Mouse (Mus musculus) cortical plate, adult 2 months (tissue): ENCODE data around the gene Gm37240. TPM values are rescaled to one million over a fixed set of nuclear protein-coding genes. Genes with fewer than 3 reads are reported as not detected.

Experiments
- H3K27ac ChIP-seq: fragments of 200-500 bp; 2 replicates; pipeline ENCODE4 v1.5.1; 2012; ENCODE audit warnings: low read length, control low read depth, inconsistent platforms; ENCODE audit not compliant: insufficient read depth
- H3K4me1 ChIP-seq: fragments of 200-500 bp; 2 replicates; pipeline ENCODE4 v1.6.1; 2011; ENCODE audit warnings: low read length; ENCODE audit not compliant: control insufficient read depth, insufficient read depth
- H3K4me3 ChIP-seq: fragments of 200-500 bp; 2 replicates; pipeline ENCODE4 v1.5.1; 2011; ENCODE audit warnings: mild to moderate bottlenecking, low read length, control low read depth; ENCODE audit not compliant: insufficient read depth
- CTCF ChIP-seq: fragments of 200-500 bp; IDR thresholded peaks from 2 replicates; pipeline ENCODE4 v1.5.1; 2011; ENCODE audit warnings: mild to moderate bottlenecking, control low read depth, low read length; ENCODE audit not compliant: insufficient read depth; ENCODE audit errors: extremely low read depth
- POLR2A ChIP-seq: fragments of 200-500 bp; IDR thresholded peaks from 2 replicates; pipeline ENCODE4 v1.6.1; 2011; ENCODE audit warnings: mild to moderate bottlenecking, low read length, control low read depth; ENCODE audit not compliant: insufficient read depth; ENCODE audit errors: extremely low read depth
- polyA plus RNA-seq: library from polyadenylated mRNA; depleted of rRNA; stranded (reverse); fragments of >200 nt; gene quantifications from 2 replicates; pipeline ENCODE4 v1.2.3, GENCODE M21; 2012

Gene Gm37240
- polyA plus RNA-seq, 1 experiment = 0.81 TPM

DNA sequence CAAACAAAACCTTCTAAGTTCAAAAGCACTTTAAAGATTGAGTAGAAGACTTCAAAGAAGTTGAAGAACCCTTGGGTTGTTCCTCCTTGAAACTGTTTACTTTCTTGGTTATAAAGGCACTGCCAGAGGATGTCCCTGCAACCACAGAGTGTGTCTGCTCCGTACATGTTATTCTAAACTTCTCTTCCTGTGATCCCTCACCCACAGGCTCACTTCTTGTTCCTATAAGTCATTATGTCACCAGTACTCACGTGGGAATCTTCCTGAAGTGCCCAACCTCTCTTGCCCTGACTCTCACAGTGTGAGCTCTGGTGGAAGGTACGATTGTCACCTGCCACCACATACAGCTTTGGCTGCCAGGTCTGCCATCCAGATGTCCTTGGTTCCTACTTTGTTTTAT, 1265.3 kb downstream of the Gm37240 start:
- Histone ChIP-seq H3K4me1 (no peaks in the 10 kb centered on the region), H3K4me3 (no peak overlapping the region), H3K27ac (no peak overlapping the region)
- TF ChIP-seq CTCF (no peak), POLR2A (no peak)

DNA sequence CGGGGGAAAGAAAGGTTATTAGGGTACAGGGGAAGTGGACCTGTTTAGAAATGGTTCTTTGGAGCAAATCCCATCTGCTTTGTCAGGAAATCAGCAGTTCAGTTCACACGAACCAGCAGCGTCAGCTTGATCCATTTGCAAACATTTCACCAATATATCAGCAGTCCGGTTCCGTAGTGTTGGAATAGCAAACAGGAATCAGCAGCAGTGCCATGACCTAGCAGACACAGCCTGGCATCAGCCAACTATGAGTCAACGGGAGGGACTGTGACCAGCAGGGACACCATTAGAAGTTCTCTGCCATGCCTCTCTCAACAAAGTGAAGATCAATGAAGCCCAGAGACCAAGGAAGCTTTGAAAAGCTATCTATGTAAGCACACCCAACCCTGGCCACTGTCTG, 1267.6 kb downstream of the Gm37240 start:
- Histone ChIP-seq H3K27ac (no peak overlapping the region), H3K4me1 (no peaks in the 10 kb centered on the region)
- TF ChIP-seq POLR2A (no peak), CTCF (no peak)

DNA sequence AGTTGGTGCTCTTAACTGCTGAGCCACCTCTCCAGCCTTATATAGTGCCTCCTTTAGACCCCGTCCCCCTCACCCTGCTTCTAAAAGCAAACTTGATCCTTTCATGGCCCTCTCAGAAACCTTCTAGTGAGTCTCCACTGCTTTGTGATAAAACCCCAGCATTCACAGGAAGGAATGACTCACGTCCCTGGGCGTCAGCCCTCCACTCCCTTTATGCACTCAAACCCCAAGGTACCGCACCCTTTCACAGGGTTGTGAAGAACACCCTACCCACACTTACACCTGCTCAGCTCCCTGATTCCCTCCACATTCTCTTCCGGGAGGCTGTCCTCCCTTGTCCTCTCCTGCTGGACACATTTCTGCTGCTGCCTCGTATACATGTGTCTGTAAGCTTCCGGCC, 1268.3 kb downstream of the Gm37240 start:
- Histone ChIP-seq H3K27ac (no peak overlapping the region), H3K4me3 (no peak overlapping the region), H3K4me1 (no peaks in the 10 kb centered on the region)
- TF ChIP-seq CTCF = no peak
- no peak for TF ChIP-seq POLR2A

More for the DNA sequence above, 1267.6 kb downstream of the Gm37240 start:
- H3K4me3 ChIP-seq = no peak overlapping the region

DNA sequence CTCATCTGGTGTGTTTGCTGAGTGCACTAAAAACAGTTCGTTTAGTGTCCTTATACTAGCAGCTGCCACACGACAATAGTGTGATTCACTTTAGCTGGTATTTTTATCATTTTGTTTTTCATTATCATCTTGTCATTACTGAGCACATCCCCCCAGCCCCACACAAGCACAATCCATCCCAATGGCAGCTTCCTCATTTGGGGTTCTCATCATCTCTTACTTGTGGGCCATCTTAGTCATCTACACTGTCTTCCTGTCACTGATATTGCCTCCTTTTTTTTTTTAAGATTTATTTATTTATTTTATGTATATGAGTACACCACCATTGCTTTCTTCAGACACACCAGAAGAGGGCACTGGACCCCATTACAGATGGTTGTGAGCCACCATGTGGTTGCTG, 1268.7 kb downstream of the Gm37240 start:
- Histone ChIP-seq H3K27ac (no peak overlapping the region), H3K4me1 (no peaks in the 10 kb centered on the region), H3K4me3 (no peak overlapping the region)
- no peak for TF ChIP-seq CTCF
- no peak for TF ChIP-seq POLR2A

DNA sequence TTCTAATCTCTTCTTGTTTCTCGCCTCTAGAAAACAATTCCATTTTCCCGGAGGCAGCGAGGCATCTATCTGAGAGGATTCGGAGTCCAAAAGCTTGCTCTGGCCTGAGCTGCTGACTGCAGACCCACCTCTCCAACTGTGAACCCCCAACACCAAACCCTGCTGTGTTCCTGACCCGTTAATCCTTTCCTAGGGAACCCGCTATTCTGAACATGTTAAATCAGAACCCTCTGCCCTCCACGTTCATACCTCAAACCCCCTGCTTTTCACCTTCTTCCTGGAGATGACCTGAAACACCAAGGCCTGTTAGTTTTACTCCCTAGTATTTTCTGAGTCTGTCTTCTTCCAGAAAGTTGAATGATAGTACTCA, 1271.5 kb downstream of the Gm37240 start:
- no peak overlapping the region for H3K27ac ChIP-seq
- no peaks in the 10 kb centered on the region for H3K4me1 ChIP-seq
- TF ChIP-seq POLR2A (no peak), CTCF (no peak)
- H3K4me3 ChIP-seq = no peak overlapping the region

DNA sequence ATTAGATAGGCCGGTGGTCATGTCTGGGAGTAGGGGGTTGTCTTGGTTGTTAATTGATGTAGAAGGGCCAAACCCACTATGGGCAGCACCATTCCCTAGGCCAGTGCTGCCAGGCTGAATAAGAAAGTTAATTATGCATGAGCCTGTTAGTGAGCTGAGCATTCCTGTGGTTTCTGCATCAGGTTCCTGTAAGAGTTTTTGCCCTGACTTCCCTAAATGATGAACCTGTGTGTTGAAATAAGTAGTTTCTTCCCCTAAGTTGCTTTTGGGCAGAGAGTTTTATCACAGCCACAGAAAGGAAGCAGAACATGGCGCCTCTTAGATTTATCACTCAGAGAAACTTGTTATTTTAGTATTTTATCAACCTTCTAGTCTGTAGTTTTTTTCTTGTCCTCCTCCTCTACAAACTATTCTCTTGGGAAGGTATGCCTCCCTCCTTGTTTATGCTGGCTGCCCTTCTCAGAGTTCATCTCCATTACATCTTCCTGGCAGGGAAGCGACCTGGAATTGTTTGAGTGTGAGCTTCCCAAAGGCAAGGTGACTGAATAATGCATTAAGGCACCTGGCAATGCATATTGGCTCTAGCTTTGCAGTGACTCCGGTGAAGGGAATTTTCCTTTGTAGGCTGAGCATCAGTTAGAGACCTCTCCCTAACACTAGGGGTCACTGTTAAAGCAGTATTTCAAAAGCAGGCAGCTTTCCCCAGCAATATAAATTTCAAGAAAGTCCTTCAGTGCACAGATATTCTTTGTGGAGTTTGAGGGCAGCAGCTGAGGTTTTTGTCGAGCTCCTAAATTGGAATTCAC, 1272.1 kb downstream of the Gm37240 start:
- no peak overlapping the region for H3K27ac ChIP-seq
- H3K4me1 ChIP-seq = no peaks in the 10 kb centered on the region
- H3K4me3 ChIP-seq = no peak overlapping the region
- no peak for TF ChIP-seq POLR2A
- peak; percentile 58 for TF ChIP-seq CTCF

DNA sequence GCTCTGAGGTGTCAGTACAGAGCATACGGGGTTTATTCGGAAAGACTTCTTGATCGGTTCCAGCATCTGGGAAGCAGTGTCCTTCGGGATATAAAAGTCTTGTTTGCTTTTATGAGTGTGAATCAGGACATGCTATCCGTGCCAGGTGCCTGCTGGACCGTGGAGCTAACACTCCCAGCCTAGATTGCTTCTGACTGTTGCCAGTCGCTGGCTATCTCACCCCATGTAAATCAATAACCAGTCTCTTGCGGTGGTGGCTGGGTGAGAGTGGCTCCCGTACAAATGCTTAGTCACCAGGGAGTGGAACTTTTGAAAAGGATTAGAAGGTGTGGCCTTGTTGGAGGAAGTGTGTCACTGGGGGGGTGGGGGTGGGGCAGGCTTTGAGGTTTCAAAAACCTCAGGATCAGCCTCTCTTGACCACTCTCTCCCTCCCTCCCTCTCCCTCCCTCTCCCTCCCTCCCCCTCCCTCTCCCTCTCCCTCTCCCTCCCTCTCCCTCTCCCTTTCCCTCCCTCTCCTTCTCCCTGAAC, 1277.1 kb downstream of the Gm37240 start:
- Histone ChIP-seq H3K4me1 (no peaks in the 10 kb centered on the region), H3K4me3 (no peak overlapping the region), H3K27ac (no peak overlapping the region)
- no peak for TF ChIP-seq POLR2A
- TF ChIP-seq CTCF = no peak

DNA sequence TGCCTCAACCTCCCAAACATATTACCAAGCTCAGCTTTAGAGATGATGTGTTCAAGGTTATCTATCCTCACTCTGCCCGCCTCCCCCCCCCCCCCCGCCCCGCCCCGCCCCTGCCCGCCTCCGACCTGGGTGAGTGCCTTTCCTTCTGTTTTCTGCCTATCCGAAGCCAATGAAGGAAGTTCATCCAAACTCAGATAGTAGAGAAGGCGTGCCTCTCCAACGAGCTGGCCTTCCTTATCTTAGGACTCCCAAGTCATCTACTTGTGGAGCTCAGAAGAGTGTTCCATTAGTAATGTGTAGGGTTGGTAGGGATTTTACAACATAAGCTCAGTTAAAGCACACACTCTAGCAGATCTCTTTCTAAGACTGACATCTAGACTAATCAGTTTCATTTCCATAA, 1284.1 kb downstream of the Gm37240 start:
- TF ChIP-seq POLR2A = no peak
- H3K27ac ChIP-seq = no peak overlapping the region
- no peak overlapping the region for H3K4me3 ChIP-seq
- no peaks in the 10 kb centered on the region for H3K4me1 ChIP-seq

DNA sequence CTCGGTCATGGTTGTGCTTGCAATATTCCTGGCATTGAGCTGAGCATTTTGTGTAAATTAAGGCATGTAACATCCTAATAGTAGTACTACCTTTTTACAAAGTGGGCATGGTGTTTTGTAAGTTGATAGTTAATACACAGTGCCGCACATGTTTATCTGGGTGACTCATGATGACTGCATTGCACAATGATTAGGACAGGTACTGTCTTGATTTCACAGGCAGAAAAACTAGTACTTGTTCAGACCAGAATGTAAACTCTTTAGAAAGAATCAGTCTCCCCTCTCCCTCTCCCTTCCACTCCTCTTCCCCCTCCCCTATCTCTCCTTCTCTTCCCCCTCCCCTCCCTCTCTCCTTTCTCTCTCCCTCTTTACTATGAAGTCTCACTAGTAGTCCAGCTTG, 1284.6 kb downstream of the Gm37240 start:
- no peak overlapping the region for H3K4me3 ChIP-seq
- no peaks in the 10 kb centered on the region for H3K4me1 ChIP-seq
- H3K27ac ChIP-seq = no peak overlapping the region
- TF ChIP-seq POLR2A (no peak), CTCF (no peak)

DNA sequence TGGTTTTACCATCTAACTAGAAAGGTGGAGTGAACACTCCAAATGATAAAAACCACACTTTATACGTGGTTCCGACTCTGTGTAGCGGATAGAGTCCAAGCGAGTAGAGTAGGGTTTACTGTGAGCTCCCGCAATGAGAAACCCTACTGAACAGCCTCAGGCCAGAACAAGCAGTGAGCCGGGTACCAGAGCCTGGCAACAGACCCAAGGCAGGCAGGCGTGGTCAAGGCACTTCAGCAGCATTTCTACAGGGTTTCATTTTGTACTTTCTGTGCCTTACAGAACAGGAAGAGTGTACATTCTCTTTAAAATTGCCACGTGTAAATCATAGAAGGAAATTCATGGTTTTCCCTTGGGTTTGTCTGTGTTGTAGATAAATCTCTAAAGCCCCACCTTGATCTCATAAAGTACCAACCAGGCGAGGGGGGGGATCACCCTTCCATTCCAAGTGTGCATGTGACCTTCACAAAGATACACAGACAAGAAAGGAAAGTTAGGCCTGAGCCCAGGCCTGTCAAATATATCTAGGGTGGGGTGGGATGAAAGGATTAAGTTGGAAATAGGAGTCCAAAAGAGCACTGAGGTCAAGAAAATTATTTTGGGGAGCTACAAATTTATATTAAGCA, 1285.3 kb downstream of the Gm37240 start:
- H3K4me3 ChIP-seq = no peak overlapping the region
- no peaks in the 10 kb centered on the region for H3K4me1 ChIP-seq
- no peak for TF ChIP-seq CTCF
- no peak for TF ChIP-seq POLR2A
- no peak overlapping the region for H3K27ac ChIP-seq
